Mouse (Mus musculus): ENCODE measurements around the gene Fam172a.

DNA sequence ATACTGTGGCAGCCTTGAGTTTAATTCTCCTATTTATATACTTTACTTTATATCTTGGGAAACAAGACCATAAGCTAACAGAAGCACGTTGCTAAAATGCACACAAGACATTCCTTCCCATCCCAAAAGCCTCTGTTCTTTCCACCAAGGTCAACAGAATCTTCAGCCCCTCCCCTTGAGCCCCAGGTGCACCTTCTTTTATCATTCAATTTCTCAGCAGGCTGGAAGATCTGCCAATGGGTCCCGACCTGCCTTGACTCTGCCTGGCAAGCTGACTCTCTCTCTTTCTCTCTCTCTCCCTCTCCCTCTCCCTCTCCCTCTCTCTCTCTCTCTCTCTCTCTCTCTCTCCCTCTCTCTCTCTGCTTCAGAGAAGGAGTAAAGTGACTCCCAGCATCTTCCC, 13.2 kb upstream of the Fam172a start:
- no peak for TF ChIP-seq CTCF (conservative IDR thresholded peaks at IDR 0.05; ENCODE audit: insufficient read depth, insufficient read length, low read depth, low read length)
- TF ChIP-seq POLR2A (IDR thresholded peaks at IDR 0.05; ENCODE audit: low read depth, low read length) = no peak
